Mouse (Mus musculus): ENCODE measurements around the gene Col6a5. TPM values are rescaled to one million over a fixed set of nuclear protein-coding genes. Genes with fewer than 3 reads are reported as not detected.

Gene Col6a5
- polyA plus RNA-seq, 1 experiment from 2014 or later = 0.16 TPM

GRCm38 (mm10) chr9:105838396-105839146 lies 121.9 kb downstream of the Col6a5 start:
- no peak overlapping the region for H3K4me2 ChIP-seq (ENCODE audit: low read length)
- H3K36me3 ChIP-seq (ENCODE audit: insufficient read depth, low read length) = no peaks in the 10 kb centered on the region
- no peak overlapping the region for H3K27ac ChIP-seq
- WGBS = 90% methylated on average over 4 of the region's 4 CpGs
- H3K9ac ChIP-seq (ENCODE audit: low read depth, low read length) = no peak overlapping the region
- DNase-seq (ENCODE audit: low spot score) (no peak), ATAC-seq (replicated peaks; ENCODE audit: low FRiP score, low read depth) (no peak)
- 0 out of 2 replicates have a peak, but pooled peaks cover 4% of the 10 kb centered on the region for H3K4me1 ChIP-seq (replicated peaks; ENCODE audit: insufficient read depth, low read length)
- no peak overlapping the region for H3K4me3 ChIP-seq (replicated peaks; ENCODE audit: low read depth, low read length)
- H3K9me3 ChIP-seq (replicated peaks; ENCODE audit: low read length) = no peaks in the 10 kb centered on the region
- H3K27me3 ChIP-seq (ENCODE audit: insufficient read depth, low read length) = no peaks in the 10 kb centered on the region
- TF ChIP-seq CTCF (IDR thresholded peaks at IDR 0.05; ENCODE audit: low read depth) = no peak

- H3K9ac ChIP-seq (ENCODE audit: low read depth, low read length) = no peak overlapping the region
- no peaks in the 10 kb centered on the region for H3K36me3 ChIP-seq (ENCODE audit: insufficient read depth, low read length)
- ATAC-seq (replicated peaks; ENCODE audit: low FRiP score, low read depth) (no peak), DNase-seq (ENCODE audit: low spot score) (peak; percentile 26)
- no peaks in the 10 kb centered on the region for H3K9me3 ChIP-seq (replicated peaks; ENCODE audit: low read length)
- 0 out of 2 replicates have a peak, but pooled peaks cover 4% of the 10 kb centered on the region for H3K4me1 ChIP-seq (replicated peaks; ENCODE audit: insufficient read depth, low read length)
- peak overlapping the region; percentile 28; the same call in 1 of the 2 replicates for H3K4me2 ChIP-seq (ENCODE audit: low read length)
- no peaks in the 10 kb centered on the region for H3K27me3 ChIP-seq (ENCODE audit: insufficient read depth, low read length)
- 28% methylated on average over 7 of the region's 7 CpGs for WGBS
- 0 out of 2 replicates have a peak overlapping the region, but pooled peaks have one; percentile 9 for H3K4me3 ChIP-seq (replicated peaks; ENCODE audit: low read depth, low read length)
- no peak overlapping the region for H3K27ac ChIP-seq
- TF ChIP-seq CTCF (IDR thresholded peaks at IDR 0.05; ENCODE audit: low read depth) = no peak
These were observed 124.9 kb downstream of the Col6a5 start for GRCm38 (mm10) chr9:105835587-105835986.

DNA sequence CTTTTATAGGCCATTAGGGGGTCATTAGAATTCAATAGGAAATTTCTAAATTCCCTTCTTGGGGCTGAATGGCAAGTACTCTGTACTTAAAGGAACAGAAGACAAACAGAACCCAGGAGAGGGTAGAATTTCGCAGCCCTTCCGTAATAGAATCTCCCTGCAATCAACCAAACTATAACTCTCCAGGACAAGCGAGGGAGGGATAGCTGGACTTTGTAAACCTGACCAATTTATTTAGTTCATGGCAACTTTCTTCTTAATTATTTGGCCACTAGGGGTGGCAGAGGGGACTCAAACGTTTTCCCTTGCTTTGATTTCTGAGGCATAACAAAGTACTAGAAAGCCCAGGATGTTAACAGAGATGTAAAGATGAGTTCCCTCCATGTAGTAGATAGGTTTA lies 125.6 kb downstream of the Col6a5 start:
- no peaks in the 10 kb centered on the region for H3K36me3 ChIP-seq (ENCODE audit: insufficient read depth, low read length)
- no peak overlapping the region for H3K4me2 ChIP-seq (ENCODE audit: low read length)
- 0 out of 2 replicates have a peak, but pooled peaks cover 4% of the 10 kb centered on the region for H3K4me1 ChIP-seq (replicated peaks; ENCODE audit: insufficient read depth, low read length)
- H3K27ac ChIP-seq = no peak overlapping the region
- DNase-seq (ENCODE audit: low spot score) (peak; percentile 86), ATAC-seq (replicated peaks; ENCODE audit: low FRiP score, low read depth) (no peak)
- no peaks in the 10 kb centered on the region for H3K27me3 ChIP-seq (ENCODE audit: insufficient read depth, low read length)
- 7% methylated on average over 4 of the region's 4 CpGs for WGBS
- peak; percentile 71 for TF ChIP-seq CTCF (IDR thresholded peaks at IDR 0.05; ENCODE audit: low read depth)
- H3K9me3 ChIP-seq (replicated peaks; ENCODE audit: low read length) = no peaks in the 10 kb centered on the region
- H3K9ac ChIP-seq (ENCODE audit: low read depth, low read length) = no peak overlapping the region
- no peak overlapping the region for H3K4me3 ChIP-seq (replicated peaks; ENCODE audit: low read depth, low read length)

- WGBS = 84% methylated on average over 9 of the region's 9 CpGs
- no peak overlapping the region for H3K4me3 ChIP-seq (replicated peaks; ENCODE audit: low read depth, low read length)
These were observed 129.2 kb downstream of the Col6a5 start for GRCm38 (mm10) chr9:105831291-105831690.

GRCm38 (mm10) chr9:105827791-105828385 lies 132.6 kb downstream of the Col6a5 start, which contains the start of gene Col6a6:
TSS of gene Col6a6 (minus strand) at chr9:105828160.
- H3K27me3 ChIP-seq (ENCODE audit: insufficient read depth, low read length) = no peaks in the 10 kb centered on the region
- H3K9me3 ChIP-seq (replicated peaks; ENCODE audit: low read length) = no peaks in the 10 kb centered on the region
- peak; percentile 21 for DNase-seq (ENCODE audit: low spot score)
- no peak within 1 kb of the TSS for H3K9ac ChIP-seq (ENCODE audit: low read depth, low read length)
- no peak within 1 kb of the TSS for H3K4me3 ChIP-seq (replicated peaks; ENCODE audit: low read depth, low read length)
- no peaks in the 10 kb centered on the region for H3K36me3 ChIP-seq (ENCODE audit: insufficient read depth, low read length)
- peak within 1 kb of the TSS; percentile 52 for H3K4me2 ChIP-seq (ENCODE audit: low read length)
- 8% methylated on average over 20 of the region's 20 CpGs for WGBS
- H3K27ac ChIP-seq = no peak within 1 kb of the TSS
- TF ChIP-seq CTCF (IDR thresholded peaks at IDR 0.05; ENCODE audit: low read depth) = no peak
- peaks cover 4% of the 10 kb centered on the region; the same call in 1 of the 2 replicates for H3K4me1 ChIP-seq (replicated peaks; ENCODE audit: insufficient read depth, low read length)
- ATAC-seq (replicated peaks; ENCODE audit: low FRiP score, low read depth) = 0 out of 2 replicates have a peak, but pooled peaks have one; percentile 43

More at GRCm38 (mm10) chr9:105831291-105831690, 129.2 kb downstream of the Col6a5 start:
- H3K27ac ChIP-seq = no peak overlapping the region
- ATAC-seq (replicated peaks; ENCODE audit: low FRiP score, low read depth) = no peak
- H3K4me2 ChIP-seq (ENCODE audit: low read length) = no peak overlapping the region
- no peak for TF ChIP-seq CTCF (IDR thresholded peaks at IDR 0.05; ENCODE audit: low read depth)
- no peak for DNase-seq (ENCODE audit: low spot score)
- H3K27me3 ChIP-seq (ENCODE audit: insufficient read depth, low read length) = no peaks in the 10 kb centered on the region
- no peak overlapping the region for H3K9ac ChIP-seq (ENCODE audit: low read depth, low read length)
- H3K9me3 ChIP-seq (replicated peaks; ENCODE audit: low read length) = no peaks in the 10 kb centered on the region
- H3K36me3 ChIP-seq (ENCODE audit: insufficient read depth, low read length) = no peaks in the 10 kb centered on the region
- peaks cover 8% of the 10 kb centered on the region; the same call in 1 of the 2 replicates for H3K4me1 ChIP-seq (replicated peaks; ENCODE audit: insufficient read depth, low read length)

- Histone ChIP-seq H3K9ac (ENCODE audit: low read depth, low read length) (no peak overlapping the region), H3K27ac (no peak overlapping the region), H3K4me1 (replicated peaks; ENCODE audit: insufficient read depth, low read length) (peaks cover 4% of the 10 kb centered on the region; the same call in 1 of the 2 replicates), H3K36me3 (ENCODE audit: insufficient read depth, low read length) (no peaks in the 10 kb centered on the region), H3K27me3 (ENCODE audit: insufficient read depth, low read length) (no peaks in the 10 kb centered on the region), H3K4me3 (replicated peaks; ENCODE audit: low read depth, low read length) (no peak overlapping the region), H3K4me2 (ENCODE audit: low read length) (no peak overlapping the region), H3K9me3 (replicated peaks; ENCODE audit: low read length) (no peaks in the 10 kb centered on the region)
- 51% methylated on average over 8 of the region's 8 CpGs for WGBS
- ATAC-seq (replicated peaks; ENCODE audit: low FRiP score, low read depth) (no peak), DNase-seq (ENCODE audit: low spot score) (no peak)
- TF ChIP-seq CTCF (IDR thresholded peaks at IDR 0.05; ENCODE audit: low read depth) = no peak
These were observed 133.3 kb downstream of the Col6a5 start for GRCm38 (mm10) chr9:105827076-105827647.
